Mouse (Mus musculus): Measurements from ENCODE around the gene Tbc1d2.
"Not testable (repeated sequence)": the region's sequence is repeated elsewhere in the genome, so short reads cannot be mapped to it uniquely, and the experiment has no call there.

The Tbc1d2 gene

GRCm38 (mm10) chr4:46601844-46602423 lies 48.1 kb downstream of the Tbc1d2 start, which contains the start of gene Coro2a:
Coro2a (minus strand) TSS chr4:46602202.
- DNase-seq (ENCODE audit: low read depth, low spot score) = peak; percentile 54

DNA sequence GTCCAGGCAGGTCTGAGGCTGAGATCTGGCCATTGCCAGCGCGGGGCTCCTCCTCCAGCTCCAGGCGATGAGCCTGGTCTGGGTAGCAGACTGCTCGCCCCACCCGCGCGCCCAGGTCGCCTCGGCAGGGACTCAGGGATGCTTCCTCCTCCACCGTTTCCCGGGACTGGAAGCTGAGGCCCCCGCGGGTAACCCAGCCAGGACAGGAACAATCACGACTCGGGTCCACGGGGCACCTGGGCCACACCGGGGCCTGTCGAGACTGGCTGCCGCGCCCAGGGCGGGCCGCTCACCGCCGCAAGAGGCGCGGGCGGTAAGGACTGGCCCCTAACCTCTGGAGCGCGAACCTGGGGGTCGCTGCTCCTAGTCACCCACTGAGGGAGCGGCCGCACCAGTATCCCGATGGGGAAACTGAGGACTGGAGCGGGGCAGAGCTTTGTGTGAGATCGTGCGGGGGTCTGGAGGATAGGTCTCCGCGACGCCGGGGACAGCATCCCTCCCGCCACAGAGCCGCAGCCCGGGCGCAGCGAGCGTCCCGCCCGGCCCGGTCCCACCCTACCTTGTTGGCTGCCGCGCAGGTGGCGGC lies 48.7 kb downstream of the Tbc1d2 start:
- no peak for DNase-seq (ENCODE audit: low read depth, low spot score)

DNA sequence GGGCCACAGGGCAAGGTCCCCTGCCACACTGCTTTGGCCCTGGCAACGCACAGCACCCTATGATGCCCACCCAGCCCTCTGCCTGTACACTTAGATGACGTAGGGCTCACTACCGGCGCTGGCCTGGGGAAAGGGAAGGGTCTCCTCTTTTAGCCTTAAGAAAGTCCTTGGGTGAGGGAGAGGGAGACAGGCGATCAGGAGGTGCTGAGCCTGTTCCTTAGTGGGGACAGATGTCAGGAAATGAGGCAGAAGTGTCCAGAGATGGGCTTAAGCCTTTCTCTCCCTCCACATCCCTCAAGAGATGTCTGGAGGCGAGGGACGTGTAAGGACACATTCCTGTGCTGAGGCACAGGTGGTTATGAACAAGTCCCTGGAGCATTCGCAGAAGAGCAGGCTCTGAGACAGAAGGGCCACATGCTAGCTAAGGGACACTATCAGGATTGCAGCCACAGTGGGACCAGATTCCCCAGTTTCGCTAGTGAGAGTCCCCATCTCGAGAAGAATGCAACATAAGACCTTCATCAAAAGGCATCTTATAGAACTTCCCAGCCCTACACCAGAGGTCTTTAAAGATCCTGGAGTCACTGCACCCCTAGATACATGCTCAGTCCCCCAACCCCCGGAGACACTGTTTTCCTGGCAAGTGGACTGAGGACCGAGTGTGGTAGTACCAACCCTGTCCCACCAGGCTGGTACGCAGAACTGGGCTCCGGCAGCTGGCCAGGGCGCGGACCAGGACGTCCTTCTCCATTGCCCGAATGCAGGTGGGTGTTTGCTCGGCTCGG lies 49.3 kb downstream of the Tbc1d2 start:
- DNase-seq (ENCODE audit: low read depth, low spot score) = no peak

DNA sequence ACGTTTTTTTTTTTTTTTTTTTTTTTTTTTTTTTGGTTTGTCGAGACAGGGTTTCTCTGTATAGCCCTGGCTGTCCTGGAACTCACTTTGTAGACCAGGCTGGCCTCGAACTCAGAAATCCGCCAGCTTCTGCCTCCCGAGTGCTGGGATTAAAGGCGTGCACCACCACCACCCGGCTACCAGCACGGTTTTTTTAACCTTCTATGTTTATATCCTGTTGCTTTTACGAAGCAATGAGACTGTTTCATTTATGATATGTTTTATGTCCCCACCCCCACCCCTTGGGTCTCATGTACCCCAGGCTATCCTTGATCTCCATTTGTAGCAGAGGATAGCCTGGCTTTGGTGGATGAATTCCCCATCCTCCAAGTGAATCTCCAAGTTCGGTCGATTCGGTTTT lies 50.4 kb downstream of the Tbc1d2 start:
- DNase-seq (ENCODE audit: low read depth, low spot score) = not testable (repeated sequence)

DNA sequence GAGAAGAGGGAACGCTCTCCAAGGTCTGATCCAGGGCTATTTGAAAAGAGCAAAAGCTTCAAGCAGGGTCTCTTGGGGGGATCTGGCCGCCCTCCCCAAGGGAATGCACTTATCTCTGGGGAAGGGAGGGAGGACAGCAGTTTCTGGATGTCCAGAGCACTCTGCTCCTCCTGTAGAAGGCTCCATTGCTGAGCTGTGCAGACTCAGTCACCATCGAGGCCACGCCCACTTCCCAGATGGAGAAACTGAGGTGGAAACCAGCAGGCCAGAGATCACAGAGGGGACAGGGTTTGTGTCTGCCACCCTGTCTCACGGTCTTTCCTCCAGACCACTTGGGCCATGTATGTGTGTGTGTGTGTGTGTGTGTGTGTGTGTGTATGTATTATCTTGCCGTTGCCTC lies 51.0 kb downstream of the Tbc1d2 start:
- DNase-seq (ENCODE audit: low read depth, low spot score) = no peak

- no peak for DNase-seq (ENCODE audit: low read depth, low spot score)
Measured at GRCm38 (mm10) chr4:46598111-46598510, 51.9 kb downstream of the Tbc1d2 start.

DNA sequence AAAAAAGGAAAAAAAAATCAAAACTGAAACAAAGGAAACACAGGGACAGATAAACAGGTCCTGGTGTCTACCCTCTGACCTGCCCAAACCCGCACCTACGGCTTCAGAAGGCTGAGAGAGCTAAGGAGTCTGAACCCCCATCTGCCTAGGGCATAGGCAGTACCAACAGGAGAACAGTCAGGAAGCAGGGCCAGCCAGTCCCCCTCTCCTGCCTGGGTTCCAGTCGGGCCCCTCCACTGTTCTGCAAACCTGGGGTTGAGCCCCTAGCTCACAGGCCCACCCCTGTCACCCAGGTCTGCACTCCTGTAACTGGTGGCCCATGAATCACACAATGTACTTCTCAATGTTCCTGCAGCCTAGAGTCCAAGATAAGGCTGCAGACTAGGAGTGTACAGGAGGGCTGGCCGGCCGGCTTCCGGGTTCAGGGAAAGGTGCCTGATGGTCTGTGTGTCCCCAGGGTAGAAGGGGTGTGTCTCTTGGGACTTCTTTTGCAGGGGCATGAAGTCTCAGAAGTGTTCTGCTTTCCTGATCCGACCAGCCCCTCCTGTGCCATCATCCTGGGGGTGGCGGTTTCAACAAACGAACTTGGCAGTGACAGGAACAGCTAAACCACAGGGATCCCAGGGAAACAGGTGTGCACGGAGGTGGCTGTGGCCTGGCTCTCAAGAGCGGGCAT lies 52.6 kb downstream of the Tbc1d2 start:
- no peak for DNase-seq (ENCODE audit: low read depth, low spot score)

GRCm38 (mm10) chr4:46596398-46596797 lies 53.6 kb downstream of the Tbc1d2 start:
- DNase-seq (ENCODE audit: low read depth, low spot score) = no peak

GRCm38 (mm10) chr4:46594131-46594530 lies 55.9 kb downstream of the Tbc1d2 start:
- no peak for DNase-seq (ENCODE audit: low read depth, low spot score)

- DNase-seq (ENCODE audit: low read depth, low spot score) = no peak
Measured at GRCm38 (mm10) chr4:46593472-46593871, 56.5 kb downstream of the Tbc1d2 start.

GRCm38 (mm10) chr4:46591833-46592520 lies 58.0 kb downstream of the Tbc1d2 start:
- no peak for DNase-seq (ENCODE audit: low read depth, low spot score)

DNA sequence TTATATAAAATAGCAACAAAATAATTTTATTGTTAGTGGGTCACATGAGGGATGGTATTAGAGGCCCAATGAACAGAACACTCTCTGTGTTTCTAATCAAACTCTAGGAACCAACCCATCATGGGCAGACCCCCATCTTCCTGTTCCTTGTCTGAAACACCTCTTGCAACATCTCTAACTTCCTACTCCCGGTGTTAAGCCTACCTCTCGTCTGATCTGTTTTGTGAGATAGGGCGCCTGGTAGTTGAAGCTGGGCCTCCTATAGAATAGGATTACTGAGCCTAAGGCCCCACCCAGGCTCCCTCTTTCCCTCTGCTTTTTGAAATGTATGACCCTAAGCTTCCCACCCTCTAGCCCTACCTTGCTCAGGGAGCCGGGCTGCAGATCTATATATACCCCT lies 59.2 kb downstream of the Tbc1d2 start:
- DNase-seq (ENCODE audit: low read depth, low spot score) = no peak

DNA sequence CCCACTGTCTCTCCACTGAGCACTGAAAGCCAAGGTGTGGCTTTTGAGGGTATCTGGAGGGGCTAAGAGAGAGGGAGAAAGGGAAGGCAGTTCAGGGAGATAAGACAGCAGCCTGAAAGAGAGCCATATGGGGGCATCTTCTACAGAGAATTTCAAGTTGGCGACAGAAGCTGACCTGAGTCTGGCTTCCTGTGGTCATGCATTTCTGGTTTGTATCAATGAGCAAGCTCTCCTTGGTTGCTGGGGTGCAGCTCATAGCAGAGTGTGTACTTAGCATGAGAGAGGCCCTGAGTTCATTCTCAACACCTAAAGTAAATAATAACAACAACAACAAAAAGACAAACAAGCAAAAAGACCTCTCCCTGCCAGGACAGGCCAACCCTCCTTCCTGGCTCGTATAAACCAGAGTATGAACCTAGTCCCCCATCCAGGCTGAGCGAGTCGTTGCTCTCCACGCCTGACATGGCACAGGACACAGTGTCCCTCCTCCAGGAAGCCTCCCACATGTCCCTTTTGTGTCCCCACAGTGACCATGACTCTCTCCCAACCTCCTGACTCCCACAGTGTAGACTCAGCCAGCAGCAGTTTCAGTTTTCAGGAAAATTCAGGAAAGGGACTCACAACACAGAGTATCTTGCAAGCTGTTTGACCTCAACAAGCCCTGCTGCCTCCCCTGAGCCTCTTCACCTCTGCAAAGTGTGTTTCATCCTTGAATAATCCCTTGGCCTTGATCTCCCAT lies 59.9 kb downstream of the Tbc1d2 start:
- no peak for DNase-seq (ENCODE audit: low read depth, low spot score)

DNA sequence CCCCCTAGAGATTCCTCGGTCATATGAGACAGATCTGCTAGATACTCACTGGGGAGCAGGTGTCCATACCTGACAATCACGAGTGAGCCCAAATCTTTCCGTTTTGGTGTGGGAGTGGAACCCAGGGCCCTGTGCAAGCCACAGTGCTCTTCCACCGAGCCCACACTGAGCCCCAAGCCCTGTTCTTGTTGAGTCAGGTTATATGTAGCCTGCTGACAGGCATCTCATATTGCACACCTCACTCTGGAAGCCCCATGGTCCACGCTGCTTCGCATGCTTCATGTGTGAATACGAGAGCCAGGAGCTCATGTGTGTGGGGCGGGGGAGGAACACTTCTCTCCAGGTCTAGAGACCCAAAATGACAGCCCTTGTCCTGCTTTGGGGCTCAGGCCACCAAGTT lies 60.9 kb downstream of the Tbc1d2 start:
- no peak for DNase-seq (ENCODE audit: low read depth, low spot score)

DNA sequence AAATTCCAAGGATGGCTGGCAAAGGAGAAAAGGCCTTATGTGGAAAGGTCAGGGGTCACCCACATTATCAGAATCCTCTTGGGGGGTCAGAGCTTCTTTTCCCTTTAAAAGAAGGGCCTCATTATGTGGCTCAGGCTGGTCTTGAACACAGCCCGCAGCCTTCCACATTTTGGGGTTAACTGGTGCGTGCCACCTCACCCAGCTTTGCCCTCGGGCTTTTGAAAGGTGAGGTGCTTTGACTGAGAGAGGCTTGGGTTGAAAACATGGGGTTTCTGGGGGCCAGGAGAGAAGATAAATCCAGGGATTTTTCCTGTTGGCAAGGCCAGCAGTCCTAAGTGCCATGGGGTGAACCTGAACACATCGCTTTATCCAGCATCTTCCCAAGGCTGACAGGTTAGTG lies 63.5 kb downstream of the Tbc1d2 start:
- no peak for DNase-seq (ENCODE audit: low read depth, low spot score)

DNA sequence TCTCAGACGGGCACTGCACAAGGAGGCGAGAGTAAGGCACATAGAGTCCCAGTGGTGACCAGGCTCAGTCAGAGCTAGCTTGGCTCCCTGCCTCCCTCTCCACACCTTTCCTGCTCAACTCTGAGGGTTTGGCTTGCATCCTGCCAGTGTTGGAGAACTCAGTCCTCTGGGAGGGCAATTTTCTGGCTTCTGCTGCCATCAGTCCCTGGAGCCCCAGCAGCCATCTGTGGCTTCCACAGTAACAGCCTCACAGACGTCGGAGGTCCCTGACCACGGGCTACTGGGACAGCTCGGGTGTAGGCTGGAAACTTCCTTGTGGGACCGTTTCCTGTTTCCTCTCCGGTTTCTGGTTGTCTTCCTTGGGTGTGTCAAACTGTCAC lies 64.2 kb downstream of the Tbc1d2 start:
- no peak for DNase-seq (ENCODE audit: low read depth, low spot score)

DNA sequence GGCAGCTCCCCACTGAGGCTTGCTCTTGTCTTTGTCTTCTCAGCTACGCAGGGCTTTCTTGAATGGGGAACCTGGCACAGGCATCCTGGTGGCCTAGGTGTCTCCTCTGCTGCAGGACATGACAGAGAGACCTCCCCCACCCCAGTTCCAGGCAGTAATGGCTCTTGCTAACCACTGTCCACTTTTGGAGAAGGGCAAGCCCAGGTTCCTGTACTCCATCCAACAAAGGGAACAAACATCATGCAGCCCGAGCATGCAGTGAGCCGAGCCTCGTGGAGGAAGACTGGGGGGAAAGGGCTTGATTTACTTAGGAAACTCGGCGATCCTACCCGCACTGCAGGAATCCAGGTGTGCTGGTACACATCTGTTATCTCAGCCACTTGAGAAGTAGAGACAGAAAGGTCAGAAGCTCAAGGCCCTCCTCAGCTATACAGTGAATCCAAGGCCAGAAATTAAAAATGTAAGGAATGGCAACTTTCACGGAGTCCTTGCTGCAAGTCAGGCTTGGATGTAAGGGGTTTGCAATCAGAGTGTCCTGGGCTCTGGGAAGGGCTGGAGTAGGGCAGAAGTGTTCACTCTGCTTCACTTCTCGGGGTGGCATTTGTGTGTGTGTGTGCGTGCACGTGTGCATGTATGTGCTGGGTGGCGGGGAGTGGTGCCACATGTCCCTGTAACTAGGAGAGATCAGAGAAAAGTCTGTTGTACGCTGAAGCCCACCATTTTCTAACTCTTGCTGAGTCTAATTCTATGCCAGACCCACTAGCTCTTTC lies 64.8 kb downstream of the Tbc1d2 start:
- no peak for DNase-seq (ENCODE audit: low read depth, low spot score)

- DNase-seq (ENCODE audit: low read depth, low spot score) = not testable (repeated sequence)
Measured at GRCm38 (mm10) chr4:46584536-46584935, 65.5 kb downstream of the Tbc1d2 start.

DNA sequence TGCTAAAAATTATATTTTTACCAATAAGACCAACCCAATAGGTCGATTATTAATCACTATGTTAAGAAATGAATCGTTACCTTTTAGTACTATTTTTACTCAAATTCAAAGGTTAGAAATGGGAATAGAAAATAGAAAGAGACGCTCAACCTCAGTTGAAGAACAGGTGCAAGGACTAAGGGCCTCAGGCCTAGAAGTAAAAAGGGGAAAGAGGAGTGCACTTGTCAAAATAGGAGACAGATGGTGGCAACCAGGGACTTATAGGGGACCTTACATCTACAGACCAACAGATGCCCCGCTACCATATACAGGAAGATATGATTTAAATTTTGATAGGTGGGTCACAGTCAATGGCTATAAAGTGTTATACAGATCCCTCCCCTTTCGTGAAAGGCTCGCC lies 65.9 kb downstream of the Tbc1d2 start:
- DNase-seq (ENCODE audit: low read depth, low spot score) = not testable (repeated sequence)

DNA sequence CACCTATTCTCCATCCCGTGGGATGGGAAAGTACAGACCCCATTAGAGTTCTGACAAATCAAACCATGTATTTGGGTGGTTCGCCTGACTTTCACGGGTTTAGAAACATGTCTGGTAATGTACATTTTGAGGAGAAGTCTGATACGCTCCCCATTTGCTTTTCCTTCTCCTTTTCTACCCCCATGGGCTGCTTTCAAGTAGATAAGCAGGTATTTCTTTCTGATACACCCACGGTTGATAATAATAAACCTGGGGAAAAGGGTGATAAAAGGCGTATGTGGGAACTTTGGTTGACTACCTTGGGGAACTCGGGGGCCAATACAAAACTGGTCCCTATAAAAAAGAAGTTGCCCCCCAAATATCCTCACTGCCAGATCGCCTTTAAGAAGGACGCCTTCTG lies 68.0 kb downstream of the Tbc1d2 start:
- not testable (repeated sequence) for DNase-seq (ENCODE audit: low read depth, low spot score)

Data from retina, adult 2 months (tissue).